Mouse (Mus musculus): ENCODE measurements at regions not wholly inside any gene's neighbourhood (a gene's known extent, or its start where the extent isn't known, plus 50 kb on each side); places are given as distances from the start of the nearest gene placed in this dataset.
A peak's percentile ranks its signal among the peaks of the same experiment; 100 is the strongest.

GRCm38 (mm10) chr14:67139152-67139551 lies 1130.1 kb upstream of the Gulo start:
- Histone ChIP-seq H3K9me3 (no peaks in the 10 kb centered on the region), H3K4me2 (no peak overlapping the region), H3K4me1 (peaks cover 56% of the 10 kb centered on the region), H3K27me3 (peaks cover 26% of the 10 kb centered on the region), H3K9ac (no peak overlapping the region), H3K27ac (no peak overlapping the region), H3K4me3 (no peak overlapping the region), H3K36me3 (no peaks in the 10 kb centered on the region)
- WGBS = 34% methylated on average over 5 of the region's 5 CpGs
- no peak for ATAC-seq (ENCODE audit: insufficient number of reproducible peaks, insufficient read depth, low FRiP score, low TSS enrichment, low read depth)

DNA sequence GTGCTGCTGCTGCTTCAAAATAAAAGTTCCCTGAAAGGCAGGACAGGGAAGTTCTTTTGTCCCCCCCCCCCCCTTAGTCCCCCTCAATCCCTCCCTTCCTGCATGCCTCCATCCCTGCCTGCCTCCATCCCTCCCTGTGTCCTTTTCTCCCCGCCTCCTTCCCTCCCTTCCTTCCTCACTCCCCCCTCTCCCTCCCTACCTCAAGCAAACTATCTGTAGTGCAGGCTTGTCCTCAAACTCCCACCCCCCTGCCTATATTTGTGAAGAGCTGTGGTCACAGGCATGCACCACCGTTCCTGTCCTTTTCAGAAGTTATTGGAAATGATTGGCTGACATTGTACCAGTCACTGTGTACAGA lies 1127.1 kb upstream of the Gulo start:
- WGBS = 2% methylated on average over 2 of the region's 2 CpGs
- no peak for ATAC-seq (ENCODE audit: insufficient number of reproducible peaks, insufficient read depth, low FRiP score, low TSS enrichment, low read depth)
- H3K4me2 ChIP-seq = peak overlapping the region; percentile 37; the same call in 1 of the 2 replicates

GRCm38 (mm10) chr14:67135221-67136140 lies 1126.5 kb upstream of the Gulo start:
- Histone ChIP-seq H3K9ac (no peak overlapping the region), H3K4me1 (peaks cover 42% of the 10 kb centered on the region), H3K27ac (peak overlapping the region; percentile 78), H3K27me3 (peaks cover 11% of the 10 kb centered on the region), H3K9me3 (no peaks in the 10 kb centered on the region), H3K4me2 (peak overlapping the region; percentile 37), H3K36me3 (no peaks in the 10 kb centered on the region), H3K4me3 (no peak overlapping the region)
- ATAC-seq (ENCODE audit: insufficient number of reproducible peaks, insufficient read depth, low FRiP score, low TSS enrichment, low read depth) = peak; percentile 85
- WGBS = 23% methylated on average over 18 of the region's 18 CpGs

More for the DNA sequence above, 1127.1 kb upstream of the Gulo start:
- Histone ChIP-seq H3K4me3 (no peak overlapping the region), H3K27me3 (peaks cover 13% of the 10 kb centered on the region), H3K9me3 (no peaks in the 10 kb centered on the region), H3K9ac (no peak overlapping the region), H3K27ac (0 out of 2 replicates have a peak overlapping the region, but pooled peaks have one; percentile 78), H3K36me3 (no peaks in the 10 kb centered on the region), H3K4me1 (peaks cover 44% of the 10 kb centered on the region)

DNA sequence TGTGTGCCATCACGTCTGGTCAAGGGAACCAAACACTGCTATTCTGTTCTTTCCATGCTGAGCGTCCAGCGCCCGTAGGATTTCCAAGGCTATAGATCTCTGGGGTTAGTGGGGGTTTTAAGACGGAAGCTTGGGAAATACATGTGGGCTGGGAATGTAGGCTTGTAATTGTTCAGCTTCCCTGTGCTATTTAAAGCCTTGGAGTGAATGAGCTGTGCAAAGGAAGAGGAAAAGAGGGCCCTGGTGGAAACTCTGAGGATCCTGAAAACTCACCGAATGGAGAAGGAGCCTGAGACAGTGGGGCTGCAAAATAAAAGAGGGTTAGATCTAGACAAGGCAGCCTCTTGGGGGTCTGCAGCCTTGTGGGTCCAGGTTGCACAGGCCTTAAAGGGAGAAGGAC lies 1124.2 kb upstream of the Gulo start:
- no peaks in the 10 kb centered on the region for H3K36me3 ChIP-seq
- ATAC-seq (ENCODE audit: insufficient number of reproducible peaks, insufficient read depth, low FRiP score, low TSS enrichment, low read depth) = no peak
- H3K9me3 ChIP-seq = 0 out of 2 replicates have a peak, but pooled peaks cover 3% of the 10 kb centered on the region
- H3K4me1 ChIP-seq = peaks cover 36% of the 10 kb centered on the region
- no peak overlapping the region; the same call in 1 of the 2 replicates for H3K27ac ChIP-seq
- H3K27me3 ChIP-seq = peaks cover 11% of the 10 kb centered on the region
- 68% methylated on average over 6 of the region's 6 CpGs for WGBS
- no peak overlapping the region for H3K4me2 ChIP-seq
- no peak overlapping the region for H3K9ac ChIP-seq
- H3K4me3 ChIP-seq = no peak overlapping the region

- Histone ChIP-seq H3K4me2 (no peak overlapping the region), H3K4me3 (no peak overlapping the region), H3K27me3 (no peaks in the 10 kb centered on the region; the same call in 1 of the 2 replicates), H3K36me3 (no peaks in the 10 kb centered on the region), H3K9ac (no peak overlapping the region), H3K9me3 (0 out of 2 replicates have a peak, but pooled peaks cover 3% of the 10 kb centered on the region), H3K4me1 (peaks cover 8% of the 10 kb centered on the region), H3K27ac (no peak overlapping the region)
- WGBS = 87% methylated on average over 7 of the region's 7 CpGs
- ATAC-seq (ENCODE audit: insufficient number of reproducible peaks, insufficient read depth, low FRiP score, low TSS enrichment, low read depth) = no peak
These were observed 1118.1 kb upstream of the Gulo start for GRCm38 (mm10) chr14:67127118-67127517.

DNA sequence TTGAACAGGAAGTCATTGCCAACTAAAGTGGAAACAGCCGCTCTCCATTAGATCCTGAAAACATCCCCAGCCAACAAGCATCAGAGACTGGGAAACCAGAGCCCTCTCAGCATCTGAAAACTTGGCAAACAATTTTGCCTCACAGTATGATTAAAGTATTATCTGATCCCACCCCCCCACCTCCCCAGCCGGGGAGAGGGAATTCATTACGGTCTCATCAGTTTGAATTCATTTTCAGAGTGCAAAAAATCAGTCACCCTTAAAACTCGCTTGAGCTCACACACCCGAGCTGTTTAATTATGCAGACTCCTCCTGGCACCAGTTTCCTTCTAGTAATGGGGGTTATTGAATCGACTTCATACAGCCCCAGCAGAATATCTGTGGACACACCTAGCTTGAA lies 1117.2 kb upstream of the Gulo start:
- H3K4me3 ChIP-seq = no peak overlapping the region
- H3K27me3 ChIP-seq = no peaks in the 10 kb centered on the region; the same call in 1 of the 2 replicates
- WGBS = 24% methylated on average over 6 of the region's 6 CpGs
- H3K4me1 ChIP-seq = peaks cover 8% of the 10 kb centered on the region
- H3K9ac ChIP-seq = no peak overlapping the region
- no peak overlapping the region for H3K4me2 ChIP-seq
- ATAC-seq (ENCODE audit: insufficient number of reproducible peaks, insufficient read depth, low FRiP score, low TSS enrichment, low read depth) = no peak
- no peaks in the 10 kb centered on the region for H3K36me3 ChIP-seq
- no peak overlapping the region for H3K27ac ChIP-seq
- H3K9me3 ChIP-seq = 0 out of 2 replicates have a peak, but pooled peaks cover 3% of the 10 kb centered on the region

GRCm38 (mm10) chr14:67123300-67123699 lies 1114.3 kb upstream of the Gulo start:
- Histone ChIP-seq H3K27ac (no peak overlapping the region), H3K36me3 (no peaks in the 10 kb centered on the region), H3K4me3 (no peak overlapping the region), H3K27me3 (peaks cover 6% of the 10 kb centered on the region), H3K4me2 (no peak overlapping the region), H3K9ac (no peak overlapping the region), H3K9me3 (no peaks in the 10 kb centered on the region), H3K4me1 (peaks cover 8% of the 10 kb centered on the region)
- 77% methylated on average over 7 of the region's 7 CpGs for WGBS
- no peak for ATAC-seq (ENCODE audit: insufficient number of reproducible peaks, insufficient read depth, low FRiP score, low TSS enrichment, low read depth)
